Mouse (Mus musculus): ENCODE results near the gene Sun5. TPM values are rescaled to one million over a fixed set of nuclear protein-coding genes. Genes with fewer than 3 reads are reported as not detected.
A peak's percentile ranks its signal among the peaks of the same experiment; 100 is the strongest.
"Not testable (repeated sequence)": the region's sequence is repeated elsewhere in the genome, so short reads cannot be mapped to it uniquely, and the experiment has no call there.

The Sun5 gene
- polyA plus RNA-seq, 1 experiment from 2014 or later = not detected

GRCm38 (mm10) chr2:153807464-153807863 lies 63.4 kb downstream of the Sun5 start:
- H3K27ac ChIP-seq (replicated peaks); H3K27me3 ChIP-seq (replicated peaks; ENCODE audit: low read depth, poor library complexity, severe bottlenecking); H3K36me3 ChIP-seq (replicated peaks); H3K9me3 ChIP-seq; H3K4me3 ChIP-seq; H3K4me1 ChIP-seq: not testable (repeated sequence)
- DNase-seq (ENCODE audit: low spot score) = peak; percentile 65

Other genes with a start within 250 kb of the Sun5 start
- 72.2 and 74.3 TPM in 2 replicates for gene Commd7, start 238.3 kb downstream of the Sun5 start, polyA plus RNA-seq (2016; fragmentation: Nextera tagmentation; extraction: Ambion mirVana)
- gene Dnmt3b, start 221.6 kb downstream of the Sun5 start, polyA plus RNA-seq (2016; fragmentation: Nextera tagmentation; extraction: Ambion mirVana) = 26.5 and 30.2 TPM in 2 replicates
- not detected in 2 replicates for gene Dnmt3c, start 174.4 kb downstream of the Sun5 start, polyA plus RNA-seq (2016; fragmentation: Nextera tagmentation; extraction: Ambion mirVana)
- 306 and 312 TPM in 2 replicates for gene Mapre1, start 129.8 kb downstream of the Sun5 start, polyA plus RNA-seq (2016; fragmentation: Nextera tagmentation; extraction: Ambion mirVana)
- gene Efcab8, start 91.2 kb downstream of the Sun5 start, polyA plus RNA-seq (2016; fragmentation: Nextera tagmentation; extraction: Ambion mirVana) = 0.14 TPM in 1 of 2 replicates, not detected in the other
- not detected in 2 replicates for gene Bpifb2, start 4.0 kb upstream of the Sun5 start, polyA plus RNA-seq (2016; fragmentation: Nextera tagmentation; extraction: Ambion mirVana)
- gene Bpifb6, start 29.3 kb upstream of the Sun5 start, polyA plus RNA-seq (2016; fragmentation: Nextera tagmentation; extraction: Ambion mirVana) = not detected in 2 replicates
- gene Bpifb3, start 47.1 kb upstream of the Sun5 start, polyA plus RNA-seq (2016; fragmentation: Nextera tagmentation; extraction: Ambion mirVana) = not detected in 2 replicates
- 0.10 and 0.16 TPM in 2 replicates for gene Bpifb4, start 67.1 kb upstream of the Sun5 start, polyA plus RNA-seq (2016; fragmentation: Nextera tagmentation; extraction: Ambion mirVana)
- gene Bpifa6, start 103.9 kb upstream of the Sun5 start, polyA plus RNA-seq (2016; fragmentation: Nextera tagmentation; extraction: Ambion mirVana) = not detected in 2 replicates
- not detected in 2 replicates for gene Bpifa2, start 137.2 kb upstream of the Sun5 start, polyA plus RNA-seq (2016; fragmentation: Nextera tagmentation; extraction: Ambion mirVana)